Mouse (Mus musculus) gastrocnemius, postnatal 36 days (tissue): ENCODE data around the gene Lingo3. TPM values are rescaled to one million over a fixed set of nuclear protein-coding genes. Genes with fewer than 3 reads are reported as not detected.
"Not testable (repeated sequence)": the region's sequence is repeated elsewhere in the genome, so short reads cannot be mapped to it uniquely, and the experiment has no call there.

Source experiments
- DNase-seq, 2 experiments: peaks; one replicate each; pipeline ENCODE4 v3.0.0; 2022
- intact Hi-C: fragments of 180-260 bp; cut with DNase I; formaldehyde crosslinking; loops from one replicate; pipeline ENCODE4 v1.15.1; 2025
- total RNA-seq, 2 experiments: library from RNA; stranded (reverse); gene quantifications; 2 replicates each; pipeline ENCODE4 v1.2.3; 2021

The Lingo3 gene
- total RNA-seq, 2 experiments from 2014 or later: 8.4 to 10.3 TPM

DNA sequence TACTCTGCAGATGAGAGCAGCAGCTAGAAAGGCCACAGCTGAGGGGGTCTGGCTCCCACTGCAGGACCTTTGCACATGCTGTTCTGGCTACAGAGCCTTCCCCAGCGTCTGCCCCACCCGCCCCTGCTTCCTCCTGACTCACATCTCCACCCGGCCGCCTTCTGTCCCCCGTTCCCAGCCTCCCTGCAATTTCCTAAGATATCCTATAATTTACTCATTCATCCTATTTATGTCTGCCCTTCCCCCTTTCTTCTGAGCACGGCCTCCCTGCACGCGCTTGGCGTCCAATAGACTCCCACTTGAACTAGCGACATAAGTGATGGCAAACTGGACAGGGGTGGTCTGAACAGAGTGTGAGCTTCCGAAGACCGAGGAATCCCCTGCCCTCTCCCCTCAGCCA is 1.9 kb upstream of the Lingo3 start:
- intact Hi-C loops: no loop called here
- no peak for DNase-seq

DNA sequence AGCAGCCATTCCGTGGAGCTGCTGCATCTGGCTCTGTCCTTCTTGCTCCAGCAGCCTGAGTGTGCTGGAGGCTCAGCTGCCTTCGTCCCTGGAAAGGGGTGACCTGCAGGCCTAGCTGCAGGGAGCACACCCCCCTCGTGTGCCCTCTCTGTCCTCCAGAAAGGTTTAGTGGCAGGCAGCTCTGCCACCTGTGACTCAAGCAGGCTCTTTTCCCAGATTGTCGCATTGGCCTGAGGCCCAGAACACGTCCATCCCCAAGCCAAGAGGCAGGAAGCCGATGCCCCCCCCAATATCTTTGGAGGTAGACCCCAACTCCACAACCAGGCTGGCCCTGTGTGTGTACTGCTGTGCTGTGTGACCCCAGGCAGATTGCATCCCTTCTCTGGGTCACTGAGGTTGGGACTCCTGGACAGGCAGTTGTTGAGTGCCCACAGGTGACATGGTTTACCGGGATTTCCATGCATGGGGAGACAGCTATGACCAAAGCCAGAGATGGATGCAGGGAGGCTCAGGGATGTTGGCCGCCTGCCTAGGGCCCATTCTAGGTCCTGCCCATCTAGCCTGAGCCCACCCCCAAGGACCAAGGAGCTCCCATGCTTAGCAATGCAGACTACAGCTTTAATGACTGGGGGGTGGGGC is 1.3 kb upstream of the Lingo3 start:
- intact Hi-C loops: no loop called here
- DNase-seq: no peak

DNA sequence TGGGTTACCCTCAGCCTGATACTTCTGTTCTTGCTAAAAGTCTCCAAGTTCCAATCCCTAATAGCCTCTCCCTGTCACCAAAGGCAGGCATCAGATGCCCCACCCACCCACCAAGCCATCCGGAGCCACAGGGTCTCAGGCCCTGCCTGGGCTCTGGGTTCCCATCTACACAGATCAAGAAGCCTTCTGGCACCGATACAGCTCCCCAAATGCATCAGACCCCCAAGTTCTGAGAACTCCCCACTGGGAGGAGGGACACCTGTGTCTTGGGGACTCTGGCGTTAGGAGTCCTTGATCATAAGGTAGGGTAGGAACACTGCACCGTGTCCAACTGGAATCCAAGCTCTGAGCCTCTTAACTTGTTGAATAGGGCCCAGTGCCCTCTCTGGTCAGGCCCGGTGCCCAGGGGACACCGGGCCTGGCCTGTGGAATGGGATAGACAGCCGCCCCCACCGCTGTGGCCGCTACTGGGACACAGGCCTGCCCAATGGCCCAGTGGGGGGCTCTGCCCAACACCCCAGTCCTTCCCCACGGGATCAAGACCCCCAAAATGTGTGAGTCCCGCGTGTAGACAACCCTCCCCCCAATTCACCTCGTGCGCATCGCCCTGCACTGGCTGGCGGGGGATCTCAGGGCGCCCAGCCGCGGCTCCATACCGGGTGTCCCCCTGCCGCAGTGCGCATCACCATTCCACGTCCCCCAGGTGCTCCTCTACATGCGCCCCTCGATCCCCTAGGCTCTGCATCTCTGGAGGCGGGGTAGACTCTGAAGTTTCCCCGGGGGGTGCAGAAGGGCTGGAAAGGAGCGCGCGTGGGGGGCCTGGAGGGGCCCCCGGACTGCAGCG is 530 bp downstream of the Lingo3 start:
- no peak for DNase-seq
- intact Hi-C loops: no loop called here

DNA sequence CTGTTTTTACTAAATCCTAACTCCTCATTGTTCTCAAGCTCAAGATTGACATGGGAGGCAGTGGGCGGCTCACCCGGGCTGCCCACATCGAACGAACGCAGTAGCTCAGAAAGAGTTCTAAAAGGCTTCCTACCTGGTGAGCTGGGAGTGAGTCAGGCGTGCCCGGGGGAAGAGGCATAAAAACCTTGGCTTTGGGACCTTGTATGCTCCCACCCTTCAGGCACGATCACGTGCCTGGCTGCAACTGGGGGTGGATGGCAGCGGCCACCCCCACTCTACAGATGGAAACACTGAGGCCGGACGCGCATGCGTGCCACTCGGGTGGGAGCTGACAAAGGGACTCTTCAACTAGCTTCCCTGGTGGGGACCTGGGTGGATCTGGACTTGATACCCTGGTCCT is 1.5 kb downstream of the Lingo3 start:
- intact Hi-C loops: no loop called here
- DNase-seq: no peak

DNA sequence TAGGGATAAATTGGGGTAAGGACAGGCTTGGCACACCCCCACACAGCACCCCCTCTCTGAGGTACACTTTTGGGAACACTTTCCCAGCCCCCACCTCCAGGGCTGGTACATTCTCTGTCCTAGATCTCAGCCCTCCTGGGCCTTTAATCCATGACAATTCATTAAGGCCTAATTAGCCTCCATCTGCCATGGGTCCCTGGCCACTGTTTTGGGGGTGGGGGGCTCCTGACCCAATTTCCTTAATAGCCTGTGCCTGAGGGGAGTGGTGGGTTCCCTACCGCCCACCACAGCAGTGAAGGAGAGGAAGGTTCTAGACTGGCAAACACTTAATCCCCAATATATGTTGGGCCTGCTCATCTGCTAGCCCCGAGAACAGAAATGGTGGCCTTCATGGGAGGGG is 2.2 kb downstream of the Lingo3 start:
- intact Hi-C loops: no loop called here
- no peak for DNase-seq

DNA sequence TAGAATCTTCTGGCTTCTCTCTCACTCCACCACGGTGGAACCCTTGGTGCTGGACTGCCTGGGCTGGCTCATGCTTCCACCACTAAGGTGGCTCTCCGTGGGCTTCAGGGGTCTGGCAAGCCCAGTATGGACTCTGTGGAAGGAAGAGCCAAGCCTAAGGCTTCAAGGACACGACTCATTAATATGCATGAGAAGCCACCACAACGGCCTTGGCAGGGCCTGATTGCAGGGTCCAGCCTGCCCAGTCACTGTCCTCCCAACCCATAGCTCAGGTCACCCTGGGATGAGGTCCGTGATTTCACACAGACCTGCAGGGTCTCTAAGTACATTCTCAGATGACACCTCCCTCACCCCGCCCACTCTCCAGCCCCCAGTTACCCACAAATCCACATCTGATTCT is 4.0 kb downstream of the Lingo3 start:
- DNase-seq: no peak
- intact Hi-C loops: no loop called here

DNA sequence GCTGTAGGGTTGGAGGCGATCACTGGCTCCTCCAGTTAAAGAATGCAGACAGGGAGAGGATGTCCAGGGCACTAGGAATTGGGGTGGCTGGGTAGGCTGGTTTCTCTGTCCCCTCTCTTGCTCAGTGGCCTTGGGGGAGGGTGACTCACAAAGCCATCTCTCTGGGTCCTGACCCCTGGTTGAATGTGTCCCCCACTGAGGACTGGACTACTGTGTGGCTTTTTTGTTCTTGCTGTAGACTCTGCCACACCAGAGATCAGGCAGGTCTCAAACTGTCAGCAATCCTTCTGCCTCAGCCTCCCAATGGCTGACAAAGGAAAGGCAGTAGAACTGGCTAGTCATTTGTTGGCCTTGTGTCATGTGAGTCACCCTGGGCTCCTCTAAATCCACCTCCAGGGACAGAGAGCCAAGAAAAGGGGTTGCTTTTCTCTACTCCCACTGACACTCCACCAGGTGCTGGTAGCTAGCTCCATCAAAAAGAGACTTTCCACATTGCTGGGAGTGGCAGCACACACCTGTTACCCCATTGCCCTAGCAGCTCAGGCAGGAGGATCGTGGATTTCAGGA is 5.4 kb downstream of the Lingo3 start:
- DNase-seq: no peak

DNA sequence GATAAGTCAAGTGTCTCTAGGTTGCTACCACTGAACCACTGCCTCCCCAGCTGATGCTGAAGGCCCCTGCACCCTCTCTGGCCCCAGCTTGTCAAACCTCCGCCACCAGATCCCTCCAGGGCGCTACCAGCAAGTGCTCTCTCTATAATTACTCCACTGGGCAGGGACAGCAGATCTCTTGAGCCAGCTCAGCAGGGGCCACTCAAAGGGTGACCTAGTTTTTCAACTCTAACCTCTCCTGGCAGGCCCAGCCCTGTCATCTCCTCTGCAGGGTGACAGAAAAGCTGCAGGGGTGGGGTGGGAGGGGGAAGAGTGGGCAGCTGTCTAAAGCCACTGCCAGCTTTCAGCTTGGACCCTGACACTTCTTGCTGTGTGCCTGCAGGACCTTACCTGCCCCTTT is 6.0 kb downstream of the Lingo3 start:
- no peak for DNase-seq
- intact Hi-C loops: no loop called here

More for the DNA sequence above, 5.4 kb downstream of the Lingo3 start:
- intact Hi-C loops: no loop called here

DNA sequence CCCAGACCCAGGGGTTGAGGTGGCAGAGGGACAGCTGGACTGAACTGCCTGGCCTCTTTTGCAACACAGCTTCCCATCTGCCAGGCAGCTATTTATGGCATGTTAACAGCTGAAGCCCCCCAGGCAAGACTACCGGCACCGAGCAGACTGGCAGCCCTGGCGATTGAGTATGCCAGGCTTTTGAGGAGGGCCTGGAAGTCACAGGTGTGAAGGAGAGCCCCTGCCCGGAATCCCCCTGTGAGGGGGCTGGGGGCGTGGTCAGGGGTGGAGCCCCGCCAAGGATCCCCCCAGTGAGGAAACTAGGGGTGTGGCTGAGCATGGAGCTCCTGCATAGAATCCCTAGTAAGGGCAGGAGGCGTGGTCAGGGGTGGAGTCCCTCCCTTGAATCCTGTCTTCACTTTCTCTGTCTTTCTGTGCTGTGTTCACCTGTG is 6.9 kb downstream of the Lingo3 start:
- intact Hi-C loops: no loop called here
- no peak for DNase-seq

DNA sequence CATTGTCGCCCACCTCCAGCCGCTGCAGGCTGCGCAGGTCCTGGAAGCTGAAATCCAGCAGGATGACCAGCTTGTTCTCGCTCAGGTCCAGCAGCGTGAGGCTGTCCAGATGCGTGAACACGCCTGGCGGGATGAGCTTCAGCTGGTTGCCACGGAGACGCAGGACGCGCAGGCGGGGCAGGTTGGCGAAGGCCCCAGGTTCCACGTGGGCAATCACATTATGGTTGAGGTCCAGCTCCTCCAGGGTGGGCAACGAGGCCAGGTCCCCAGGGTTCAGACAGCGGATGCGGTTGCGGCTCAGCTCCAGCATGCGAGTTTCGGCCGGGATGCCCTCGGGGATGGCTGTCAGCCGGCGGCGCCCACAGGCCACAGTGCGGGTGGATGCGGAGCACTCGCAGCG is 8.2 kb downstream of the Lingo3 start:
- no peak for DNase-seq

DNA sequence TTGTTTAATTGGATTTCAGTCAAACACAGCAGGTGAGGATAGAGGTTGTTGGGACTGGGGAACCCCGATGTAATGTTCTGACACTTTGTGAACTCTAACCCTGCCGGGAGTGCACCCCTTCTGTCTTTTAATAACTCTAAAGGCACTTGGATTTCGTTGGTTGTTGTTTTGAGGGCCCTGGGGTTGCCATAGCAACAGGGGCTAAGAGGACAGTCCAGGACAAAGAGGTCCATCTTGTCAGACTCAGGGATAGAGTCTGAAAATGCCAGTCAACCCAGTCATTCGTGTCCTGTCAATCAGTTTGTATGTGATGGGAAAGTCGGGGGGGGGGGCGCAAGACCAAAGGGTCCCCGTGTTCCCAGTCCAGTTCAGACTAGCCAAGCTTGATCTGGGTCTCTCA is 11.0 kb downstream of the Lingo3 start:
- no peak for DNase-seq
- intact Hi-C loops: no loop called here

More for the DNA sequence above, 8.2 kb downstream of the Lingo3 start:
- intact Hi-C loops: no loop called here

DNA sequence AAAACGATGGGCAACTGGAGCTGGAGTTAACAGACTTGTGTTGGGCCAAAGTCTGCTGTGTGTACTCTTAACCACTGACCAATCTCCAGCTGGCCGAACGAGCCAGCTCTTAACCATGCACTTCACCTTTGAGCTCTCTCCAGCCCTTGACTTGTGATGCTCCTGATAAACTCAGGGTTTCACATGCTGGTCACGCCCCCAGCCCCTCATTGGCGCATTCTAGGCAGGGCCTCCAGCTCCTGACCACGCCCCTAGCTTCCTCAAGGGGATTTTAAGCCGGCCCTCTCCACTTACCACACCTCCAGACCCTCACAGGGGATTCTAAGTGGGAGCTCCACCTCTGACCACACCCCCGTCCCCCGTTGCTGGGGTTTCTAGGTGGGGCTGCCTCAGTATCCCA is 12.7 kb downstream of the Lingo3 start:
- intact Hi-C loops: no loop called here
- DNase-seq: peak in 1 of 2 experiments; percentile 45

DNA sequence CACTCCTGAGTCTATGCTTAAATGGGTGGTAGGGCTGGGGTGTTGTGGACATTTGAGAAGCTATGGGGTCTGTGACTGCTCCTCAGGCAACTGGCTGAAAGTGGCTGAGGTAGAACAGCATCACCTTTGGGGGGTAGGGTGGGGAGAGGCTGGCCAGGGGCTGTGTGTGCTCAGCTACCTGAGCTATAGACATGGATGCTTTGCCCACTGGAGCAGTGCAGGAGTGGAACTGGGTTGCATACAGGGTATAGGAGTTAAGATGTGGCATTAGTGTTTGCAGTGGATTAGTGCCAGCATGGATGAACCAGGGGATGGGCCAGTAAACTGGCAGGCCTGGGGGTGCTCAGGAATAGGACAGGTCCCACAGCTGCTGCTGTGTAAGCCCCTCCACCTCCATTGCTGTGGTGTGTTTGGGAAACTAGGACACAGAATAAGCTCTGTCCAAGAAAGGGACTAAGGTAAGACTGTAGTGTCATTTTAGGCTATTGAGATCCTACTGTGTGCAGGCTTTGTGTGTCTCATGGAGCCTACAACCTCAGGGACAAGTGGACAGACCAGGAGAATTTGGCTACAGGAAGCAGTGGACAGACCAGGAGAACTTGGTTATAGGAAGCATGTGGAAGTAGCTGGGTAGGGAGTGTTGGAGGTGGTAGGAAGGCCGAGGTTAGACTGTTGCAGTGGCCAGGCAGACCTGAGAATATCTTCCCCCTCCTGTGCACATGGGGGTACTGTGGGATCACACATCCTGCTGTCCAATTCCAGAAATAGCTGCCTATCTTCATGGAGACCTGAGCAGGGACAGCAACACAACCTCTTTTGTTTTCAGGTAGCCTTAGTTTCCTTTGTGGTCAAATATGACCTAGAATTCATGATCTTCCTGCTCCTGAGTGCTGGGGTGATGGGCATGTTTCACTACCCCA is 14.2 kb downstream of the Lingo3 start:
- DNase-seq: no peak
- intact Hi-C loops: no loop called here

DNA sequence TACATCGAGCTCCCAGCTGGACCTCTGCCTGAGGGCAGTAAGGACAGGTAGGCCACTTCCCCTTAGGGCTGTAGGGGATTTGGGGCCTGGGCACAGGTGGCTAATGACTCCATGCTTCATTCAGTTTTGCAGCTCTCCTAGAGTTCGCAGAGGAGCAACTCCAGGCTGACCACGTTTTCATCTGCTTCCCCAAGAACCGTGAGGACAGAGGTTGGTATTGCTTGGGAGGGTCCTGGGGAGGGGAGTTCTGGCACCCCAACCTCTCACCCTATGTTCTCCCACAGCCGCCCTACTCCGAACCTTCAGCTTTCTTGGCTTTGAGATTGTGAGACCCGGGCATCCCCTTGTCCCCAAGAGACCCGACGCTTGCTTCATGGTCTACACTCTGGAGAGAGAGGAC is 15.3 kb downstream of the Lingo3 start:
- DNase-seq, intact Hi-C loops: not testable (repeated sequence)

DNA sequence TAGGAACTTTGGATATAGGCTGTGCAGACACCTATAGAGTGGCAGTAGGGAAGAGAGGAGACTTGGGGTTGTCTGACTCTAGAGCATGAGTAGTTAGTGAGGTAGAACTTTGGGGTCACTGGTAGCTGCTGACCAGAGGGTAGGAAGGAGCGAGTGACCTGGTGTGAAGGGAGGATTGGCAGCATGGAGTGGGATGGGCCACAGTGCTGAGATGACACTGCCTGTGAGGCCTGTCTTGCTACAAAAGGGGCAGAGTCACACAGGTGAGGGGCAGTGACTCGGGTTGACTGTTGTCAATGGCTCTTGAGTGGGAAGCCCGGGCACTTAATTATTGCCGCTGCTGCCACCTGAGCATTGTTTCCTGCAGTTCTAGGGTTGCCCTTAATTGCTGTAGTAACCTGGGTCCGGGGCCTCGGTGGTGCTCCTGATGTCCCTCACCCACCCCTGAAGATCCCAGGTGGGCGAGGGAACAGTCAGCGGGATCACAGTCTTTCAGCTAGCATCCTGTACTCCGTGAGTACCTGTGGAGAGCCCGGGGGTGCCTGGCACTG is 15.9 kb downstream of the Lingo3 start:
- intact Hi-C loops: no loop called here

DNA sequence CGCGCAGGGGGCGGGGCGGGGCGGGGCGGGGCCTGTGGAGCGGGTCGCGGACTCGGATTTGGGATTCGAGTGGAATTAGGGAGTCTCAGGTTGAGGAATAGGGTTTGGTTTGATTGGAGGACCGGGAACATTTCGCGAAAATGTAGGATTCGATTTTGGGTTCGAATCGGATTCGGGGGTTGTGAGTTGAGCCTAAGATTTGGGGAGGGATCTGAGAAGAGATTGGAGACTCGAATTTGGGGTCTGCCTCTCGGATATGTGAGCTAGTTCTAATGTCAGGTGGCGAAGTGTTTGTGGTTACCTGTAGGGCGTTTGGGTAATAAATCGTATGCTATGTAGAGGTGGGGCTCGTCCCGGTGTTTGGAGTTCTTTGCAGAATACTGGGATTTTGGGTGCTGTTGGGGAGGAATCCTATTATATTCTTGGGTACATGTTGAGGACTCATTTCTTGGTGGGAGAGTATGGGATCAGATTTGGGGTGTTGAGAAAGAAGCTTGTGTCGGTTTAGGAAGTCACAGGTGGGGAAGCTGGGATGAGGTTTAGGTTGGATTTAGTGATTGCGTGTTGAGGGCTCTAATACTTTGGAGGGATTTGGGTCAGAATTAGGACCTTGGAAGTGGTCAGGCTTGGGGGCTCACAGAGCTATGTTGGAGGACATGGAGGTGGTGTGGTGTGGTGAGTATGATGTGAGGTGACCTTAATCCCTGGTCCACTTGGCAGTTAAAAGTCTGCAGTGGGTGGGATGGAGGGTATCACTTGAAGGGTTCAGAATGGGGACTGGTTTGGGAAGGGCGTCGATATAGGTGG is 16.6 kb downstream of the Lingo3 start:
- DNase-seq: no peak
- intact Hi-C loops: no loop called here

More for the DNA sequence above, 15.9 kb downstream of the Lingo3 start:
- no peak for DNase-seq

DNA sequence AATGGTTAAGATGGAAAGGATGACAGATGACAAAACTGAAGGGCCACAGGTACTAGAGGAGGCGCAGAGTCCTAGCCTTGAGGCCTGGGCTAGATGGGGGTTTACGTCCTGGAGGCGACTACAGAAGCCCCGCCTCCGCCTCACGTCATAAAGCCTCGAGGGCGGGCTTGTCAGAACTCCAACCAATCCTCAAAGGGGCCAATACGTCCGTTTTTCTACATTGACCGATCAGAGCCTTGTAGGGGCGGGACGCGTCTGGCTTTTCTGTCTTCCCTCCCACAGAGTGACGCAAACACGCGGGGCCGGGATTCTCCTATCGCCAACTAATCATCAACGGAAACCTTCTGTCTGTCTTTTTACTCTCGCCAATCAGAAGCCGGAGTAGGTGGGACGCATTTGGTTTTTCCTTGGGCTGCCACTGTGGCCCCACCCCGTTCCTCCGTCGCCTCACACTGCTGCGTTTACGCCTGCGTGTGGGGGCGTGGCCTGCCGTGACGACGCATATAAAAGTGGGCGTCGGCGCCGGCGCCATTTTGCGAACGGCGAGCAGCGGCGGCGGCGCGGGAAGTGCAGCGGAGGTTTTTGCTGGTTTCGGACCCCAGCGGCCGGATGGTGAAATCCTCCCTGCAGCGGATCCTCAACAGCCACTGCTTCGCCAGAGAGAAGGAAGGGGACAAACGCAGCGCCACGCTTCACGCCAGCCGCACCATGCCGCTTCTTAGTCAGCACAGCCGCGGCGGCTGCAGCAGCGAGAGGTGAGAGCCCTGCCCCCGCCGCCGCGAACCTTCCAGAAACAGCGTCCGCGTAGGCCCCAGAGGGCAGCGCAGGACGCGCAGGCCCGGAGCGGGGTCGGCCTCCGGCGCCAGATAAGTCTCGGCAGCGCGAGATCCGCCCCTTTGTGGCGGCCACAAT is 17.4 kb downstream of the Lingo3 start, which contains the start of gene Oaz1:
TSS of gene Oaz1 (plus strand) at position 506 of the 912 bp plus-strand sequence.
- DNase-seq: peak; percentile 97 to 99
- intact Hi-C loops: no loop called here

DNA sequence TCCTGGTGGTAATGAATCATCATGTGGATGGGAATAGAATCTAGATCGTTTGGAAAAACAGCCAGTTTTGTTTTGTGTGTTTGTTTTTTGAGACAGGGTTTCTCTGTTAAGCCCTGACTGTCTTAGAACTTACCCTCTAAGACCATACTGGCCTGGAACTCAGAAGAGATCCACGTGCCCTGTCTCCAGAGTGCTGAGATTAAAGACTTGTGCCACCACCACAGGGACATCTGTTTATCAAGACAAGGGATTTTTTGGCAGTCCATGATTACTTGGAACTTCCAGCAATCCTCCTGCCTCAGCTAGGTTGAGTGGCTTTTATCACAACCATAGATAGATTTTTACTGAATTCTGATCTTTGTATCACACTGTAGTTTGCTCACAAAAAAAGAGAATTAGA is 19.0 kb downstream of the Lingo3 start:
- no peak for DNase-seq
- intact Hi-C loops: no loop called here
